Mouse (Mus musculus): ENCODE measurements at regions not wholly inside any gene's neighbourhood (a gene's known extent, or its start where the extent isn't known, plus 50 kb on each side); places are given as distances from the start of the nearest gene placed in this dataset.
A peak's percentile ranks its signal among the peaks of the same experiment; 100 is the strongest.

- peak; percentile 68 for DNase-seq (ENCODE audit: low spot score)
Measured at GRCm38 (mm10) chr8:115478406-115479060, 229.1 kb downstream of the Maf start.

- no peak for DNase-seq (ENCODE audit: low spot score)
Measured at GRCm38 (mm10) chr8:115476071-115476470, 231.5 kb downstream of the Maf start.

GRCm38 (mm10) chr8:115475156-115475555 lies 232.4 kb downstream of the Maf start:
- no peak for DNase-seq (ENCODE audit: low spot score)

GRCm38 (mm10) chr8:115473974-115474373 lies 233.6 kb downstream of the Maf start:
- DNase-seq (ENCODE audit: low spot score), result no peak

- no peak for DNase-seq (ENCODE audit: low spot score)
Measured at GRCm38 (mm10) chr8:115466553-115466952, 241.0 kb downstream of the Maf start.

- DNase-seq (ENCODE audit: low spot score), result no peak
Measured at GRCm38 (mm10) chr8:115466122-115466521, 241.5 kb downstream of the Maf start.

- peak; percentile 34 for DNase-seq (ENCODE audit: low spot score)
Measured at GRCm38 (mm10) chr8:115462657-115463056, 244.9 kb downstream of the Maf start.

GRCm38 (mm10) chr8:115458119-115458518 lies 249.5 kb downstream of the Maf start:
- DNase-seq (ENCODE audit: low spot score), result no peak

- DNase-seq (ENCODE audit: low spot score), result no peak
Measured at GRCm38 (mm10) chr8:115450789-115451188, 256.8 kb downstream of the Maf start.

GRCm38 (mm10) chr8:115448367-115448766 lies 259.2 kb downstream of the Maf start:
- DNase-seq (ENCODE audit: low spot score), result no peak

GRCm38 (mm10) chr8:115444519-115444918 lies 263.1 kb downstream of the Maf start:
- DNase-seq (ENCODE audit: low spot score), result no peak

GRCm38 (mm10) chr8:115441943-115442550 lies 265.5 kb downstream of the Maf start:
- no peak for DNase-seq (ENCODE audit: low spot score)

GRCm38 (mm10) chr8:115441323-115441722 lies 266.3 kb downstream of the Maf start:
- no peak for DNase-seq (ENCODE audit: low spot score)

- DNase-seq (ENCODE audit: low spot score), result no peak
Measured at GRCm38 (mm10) chr8:115440151-115440550, 267.4 kb downstream of the Maf start.

GRCm38 (mm10) chr8:115439512-115439911 lies 268.1 kb downstream of the Maf start:
- DNase-seq (ENCODE audit: low spot score), result no peak

GRCm38 (mm10) chr8:115437956-115438355 lies 269.6 kb downstream of the Maf start:
- DNase-seq (ENCODE audit: low spot score), result no peak

- no peak for DNase-seq (ENCODE audit: low spot score)
Measured at GRCm38 (mm10) chr8:115436356-115436721, 271.3 kb downstream of the Maf start.

GRCm38 (mm10) chr8:115435720-115436355 lies 271.8 kb downstream of the Maf start:
- DNase-seq (ENCODE audit: low spot score), result no peak

GRCm38 (mm10) chr8:115432396-115433040 lies 275.1 kb downstream of the Maf start:
- no peak for DNase-seq (ENCODE audit: low spot score)

- DNase-seq (ENCODE audit: low spot score), result no peak
Measured at GRCm38 (mm10) chr8:115430793-115431192, 276.8 kb downstream of the Maf start.

GRCm38 (mm10) chr8:115429291-115429883 lies 278.2 kb downstream of the Maf start:
- no peak for DNase-seq (ENCODE audit: low spot score)

GRCm38 (mm10) chr8:115428528-115429290 lies 278.9 kb downstream of the Maf start:
- DNase-seq (ENCODE audit: low spot score), result no peak

Data from urinary bladder, postnatal 14 days (tissue).